Mouse (Mus musculus) CH12.LX (cell line): ENCODE results near the gene Gpr107. TPM values are rescaled to one million over a fixed set of nuclear protein-coding genes. Genes with fewer than 3 reads are reported as not detected.

Source experiments
- DNase-seq: peaks from one replicate; pipeline ENCODE4 v3.0.0-alpha.2; 2013; ENCODE audit errors: extremely low read depth
- H3K27ac ChIP-seq: 2 replicates; pipeline ENCODE4 v1.5.1; 2012; ENCODE audit warnings: low read depth, mild to moderate bottlenecking, control low read depth, moderate library complexity; ENCODE audit not compliant: insufficient read depth
- H3K27me3 ChIP-seq: replicated peaks from 2 replicates; pipeline ENCODE3; 2012; ENCODE audit warnings: inconsistent platforms
- H3K36me3 ChIP-seq, 2 experiments: replicated peaks in 1 of 2; 2 replicates each; pipeline versions ENCODE3 to v1.6.1; 2012; ENCODE audit warnings: inconsistent platforms in 1 of 2, low read length in 1 of 2, mild to moderate bottlenecking in 1 of 2, mixed read lengths in 1 of 2, moderate library complexity in 1 of 2; ENCODE audit not compliant: control insufficient read depth in 1 of 2, insufficient read depth in 1 of 2
- H3K4me1 ChIP-seq, 2 experiments: 2 replicates each; pipeline ENCODE4 v1.6.1; 2012; ENCODE audit warnings: inconsistent platforms in 1 of 2, moderate library complexity in 1 of 2; ENCODE audit not compliant: insufficient read depth in 2 of 2, control insufficient read depth in 1 of 2
- H3K4me2 ChIP-seq: 2 replicates; pipeline ENCODE4 v1.6.1; 2012; ENCODE audit warnings: low read depth, mild to moderate bottlenecking, control low read depth; ENCODE audit not compliant: poor library complexity, insufficient read depth, severe bottlenecking
- H3K4me3 ChIP-seq, 3 experiments: fragments of 150-350 bp in 1 of 3; sonication (generic) in 1 of 3; replicated peaks in 1 of 3; 2 replicates each; pipeline versions ENCODE3 to v1.5.1; 2011 to 2012; ENCODE audit warnings: low read depth in 2 of 3, low read length in 2 of 3, mild to moderate bottlenecking in 2 of 3, moderate library complexity in 2 of 3, control low read depth in 1 of 3, improper control_type of control experiment in 1 of 3, inconsistent platforms in 1 of 3, mixed read lengths in 1 of 3; ENCODE audit not compliant: poor library complexity in 1 of 3
- H3K79me2 ChIP-seq: replicated peaks from 2 replicates; pipeline ENCODE4 v1.6.1; 2012; ENCODE audit warnings: mild to moderate bottlenecking, moderate library complexity; ENCODE audit not compliant: control insufficient read depth, poor library complexity, insufficient read depth, severe bottlenecking; ENCODE audit errors: extremely low read depth
- H3K9ac ChIP-seq: 2 replicates; pipeline ENCODE4 v1.6.1; 2012; ENCODE audit warnings: low read depth, mild to moderate bottlenecking, control low read depth, moderate library complexity; ENCODE audit not compliant: insufficient read depth
- H3K9me3 ChIP-seq: replicated peaks from 2 replicates; pipeline ENCODE3; 2012; ENCODE audit warnings: low read length, inconsistent platforms, mixed read lengths
- CHD2 ChIP-seq: IDR thresholded peaks from 2 replicates; pipeline ENCODE4 v1.6.1; 2011; ENCODE audit warnings: low read length, improper control_type of control experiment
- CTCF ChIP-seq, 2 experiments: IDR thresholded peaks in 1 of 2; conservative IDR thresholded peaks in 1 of 2; 2 replicates each; pipeline ENCODE4 v1.5.1; 2011 to 2012; ENCODE audit warnings: low read depth in 2 of 2, low read length in 2 of 2, improper control_type of control experiment in 1 of 2, inconsistent platforms in 1 of 2, mild to moderate bottlenecking in 1 of 2, moderate library complexity in 1 of 2
- E2F4 ChIP-seq: IDR thresholded peaks from 2 replicates; pipeline ENCODE4 v1.6.1; 2011; ENCODE audit warnings: low read depth, low read length, improper control_type of control experiment; ENCODE audit not compliant: insufficient replicate concordance
- ELF1 ChIP-seq: IDR thresholded peaks from 2 replicates; pipeline ENCODE4 v1.6.1; 2014; ENCODE audit warnings: low read depth, mild to moderate bottlenecking, inconsistent platforms, low read length, improper control_type of control experiment
- EP300 ChIP-seq: IDR thresholded peaks from 2 replicates; pipeline ENCODE4 v1.6.1; 2011; ENCODE audit warnings: low read length, improper control_type of control experiment
- JUN ChIP-seq: IDR thresholded peaks from 2 replicates; pipeline ENCODE4 v1.6.1; 2011; ENCODE audit warnings: low read depth, mild to moderate bottlenecking, low read length, improper control_type of control experiment, moderate library complexity; ENCODE audit not compliant: insufficient read depth
- JUND ChIP-seq: conservative IDR thresholded peaks from 2 replicates; pipeline ENCODE4 v1.6.1; 2011; ENCODE audit warnings: low read depth, low read length, improper control_type of control experiment
- MAFK ChIP-seq: IDR thresholded peaks from 2 replicates; pipeline ENCODE4 v1.6.1; 2011; ENCODE audit warnings: low read length, improper control_type of control experiment; ENCODE audit not compliant: insufficient replicate concordance
- MAX ChIP-seq: IDR thresholded peaks from 2 replicates; pipeline ENCODE4 v1.6.1; 2011; ENCODE audit warnings: low read length, improper control_type of control experiment
- PAX5 ChIP-seq: IDR thresholded peaks from 2 replicates; pipeline ENCODE4 v1.6.1; 2012; ENCODE audit warnings: low read length, inconsistent platforms, mixed read lengths
- POLR2AphosphoS2 ChIP-seq: IDR thresholded peaks from 2 replicates; pipeline ENCODE4 v1.6.1; 2011; ENCODE audit warnings: low read depth, low read length, improper control_type of control experiment
- RAD21 ChIP-seq: IDR thresholded peaks from 2 replicates; pipeline ENCODE4 v1.6.1; 2011; ENCODE audit warnings: low read depth, mild to moderate bottlenecking, low read length, improper control_type of control experiment, moderate library complexity
- SIN3A ChIP-seq: IDR thresholded peaks from 2 replicates; pipeline ENCODE4 v1.6.1; 2012; ENCODE audit warnings: low read length, improper control_type of control experiment, inconsistent platforms
- SMC3 ChIP-seq: IDR thresholded peaks from 2 replicates; pipeline ENCODE4 v1.6.1; 2011; ENCODE audit warnings: low read depth, low read length, improper control_type of control experiment
- TBP ChIP-seq: conservative IDR thresholded peaks from 2 replicates; pipeline ENCODE4 v1.6.1; 2011; ENCODE audit warnings: low read depth, low read length, improper control_type of control experiment
- TCF12 ChIP-seq: IDR thresholded peaks from 2 replicates; pipeline ENCODE4 v1.6.1; 2014; ENCODE audit warnings: low read depth, mild to moderate bottlenecking, inconsistent platforms, low read length, improper control_type of control experiment
- UBTF ChIP-seq: IDR thresholded peaks from 2 replicates; pipeline ENCODE4 v1.6.1; 2012; ENCODE audit warnings: low read depth, mild to moderate bottlenecking, inconsistent platforms, low read length, improper control_type of control experiment, moderate library complexity
- USF1 ChIP-seq: IDR thresholded peaks from 2 replicates; pipeline ENCODE4 v1.6.1; 2014; ENCODE audit warnings: low read depth, mild to moderate bottlenecking, inconsistent platforms, low read length, improper control_type of control experiment
- USF2 ChIP-seq: conservative IDR thresholded peaks from 2 replicates; pipeline ENCODE4 v1.6.1; 2011; ENCODE audit warnings: low read depth, low read length, improper control_type of control experiment
- ZKSCAN1 ChIP-seq: IDR thresholded peaks from 2 replicates; pipeline ENCODE4 v1.6.1; 2012; ENCODE audit warnings: low read depth, inconsistent platforms, low read length, improper control_type of control experiment, borderline replicate concordance
- dilution Hi-C: fragments of 300-500 bp; cut with MboI; formaldehyde crosslinking; loops from 2 replicates; pipeline ENCODE4 v1.14.3; 2020; ENCODE audit warnings: low sequenced_read_pairs; ENCODE audit not compliant: extremely low pct_unique_long_range_greater_than_20kb, extremely low pct_ligation_motif_present
- in situ Hi-C: fragments of 300-500 bp; cut with MboI; formaldehyde crosslinking; loops from 3 replicates; pipeline ENCODE4 v1.14.3; 2019; ENCODE audit warnings: low sequenced_read_pairs, low pct_ligation_motif_present, low pct_unique_long_range_greater_than_20kb, mixed read lengths
- polyA plus RNA-seq: library from polyadenylated mRNA; unstranded; fragments of >175 nt; gene quantifications from 2 replicates; pipeline ENCODE4 v1.2.1, GENCODE M21; 2012; ENCODE audit warnings: low read depth; ENCODE audit not compliant: insufficient read length
- total RNA-seq, 2 experiments: library from RNA; depleted of rRNA; stranded (reverse); fragments of 300-350 nt in 1 of 2; fragments of >200 nt in 1 of 2; gene quantifications; 2 replicates each; pipeline ENCODE4 v1.2.3; 2012 to 2014

The Gpr107 gene
- total and polyA plus RNA-seq, 3 experiments = 19.6 to 27.8 (median 24.6) TPM

DNA sequence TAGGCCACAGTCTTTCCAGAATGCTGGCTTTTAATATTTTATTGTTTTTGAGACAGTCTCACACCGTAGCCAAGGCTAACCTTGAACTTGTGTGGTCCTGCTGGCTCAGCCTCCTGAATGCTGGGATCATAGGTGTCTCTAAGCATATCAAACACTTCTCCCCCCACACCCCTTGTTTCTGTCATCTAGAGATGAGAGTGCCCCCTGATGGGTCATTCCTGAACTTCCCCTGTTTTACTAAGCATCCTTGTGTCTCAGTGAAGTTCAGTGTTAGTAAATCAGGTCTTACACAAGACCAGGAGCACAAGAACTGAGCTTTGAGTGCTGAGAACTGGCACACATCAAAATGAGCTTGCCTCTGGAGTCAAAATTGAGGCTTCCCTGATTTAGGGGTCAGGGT is 31.7 kb downstream of the Gpr107 start:
- H3K27ac ChIP-seq = no peak overlapping the region
- TF ChIP-seq ZKSCAN1 (no peak), CTCF (conservative IDR thresholded peaks at IDR 0.05 in 1 of 2, IDR thresholded peaks at IDR 0.05 in 1 of 2; ENCODE audit: low read depth in 2 of 2, low read length in 2 of 2) (peak in 1 of 2 experiments; percentile 40; a peak in 1 of 4 replicates), USF2 (no peak), SMC3 (peak; percentile 13; the same call in 1 of the 2 replicates), RAD21 (peak; percentile 26)
- DNase-seq = no peak
- in situ Hi-C loops (no loop called here), dilution Hi-C loops (no loop called here)
- no peak overlapping the region for H3K4me3 ChIP-seq
- no peaks in the 10 kb centered on the region for H3K27me3 ChIP-seq
- H3K9ac ChIP-seq = no peak overlapping the region
- no peaks in the 10 kb centered on the region for H3K9me3 ChIP-seq
- no peak overlapping the region for H3K4me2 ChIP-seq
- no peaks in the 10 kb centered on the region for H3K79me2 ChIP-seq
- peaks cover 78 to 95% of the 10 kb centered on the region in 2 experiments for H3K36me3 ChIP-seq
- peaks cover 0 to 14% of the 10 kb centered on the region in 2 experiments; a peak in 1 of 4 replicates for H3K4me1 ChIP-seq

DNA sequence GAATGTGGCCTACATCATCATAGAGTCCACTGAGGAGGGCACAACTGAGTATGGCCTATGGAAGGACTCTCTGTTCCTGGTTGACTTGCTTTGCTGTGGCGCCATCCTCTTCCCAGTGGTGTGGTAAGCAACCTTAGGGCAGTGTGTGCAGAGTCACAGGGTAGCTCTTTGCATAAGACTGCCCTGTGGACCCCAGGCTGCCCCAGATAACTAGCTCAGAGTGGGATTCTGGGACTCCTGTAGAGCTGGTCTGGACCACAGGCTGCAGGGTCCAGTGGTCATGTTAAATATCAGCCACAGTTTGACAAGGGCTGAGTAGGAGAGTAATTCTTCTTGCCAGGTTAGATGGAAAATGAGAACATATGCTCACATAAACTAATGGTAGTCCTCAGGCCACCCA is 36.6 kb downstream of the Gpr107 start:
- H3K4me2 ChIP-seq = no peak overlapping the region
- H3K4me3 ChIP-seq = no peak overlapping the region
- H3K9ac ChIP-seq = no peak overlapping the region
- H3K27me3 ChIP-seq = no peaks in the 10 kb centered on the region
- DNase-seq = no peak
- H3K27ac ChIP-seq = no peak overlapping the region
- dilution Hi-C loops = no loop called here
- TF ChIP-seq JUN = no peak
- TF ChIP-seq, all 38 proteins: peak for 0
- Histone ChIP-seq H3K4me1 (no peaks in the 10 kb centered on the region), H3K36me3 (peaks cover 78 to 92% of the 10 kb centered on the region in 2 experiments), H3K79me2 (no peaks in the 10 kb centered on the region), H3K9me3 (no peaks in the 10 kb centered on the region)
- in situ Hi-C loops = loop anchor here (5.0 kb wide), 1 partner anchor 89 kb away; no protein-coding TSS in a partner anchor

GRCm38 (mm10) chr2:31189654-31190053 is 37.5 kb downstream of the Gpr107 start:
- Histone ChIP-seq H3K27ac (no peak overlapping the region), H3K79me2 (no peaks in the 10 kb centered on the region), H3K4me2 (no peak overlapping the region), H3K4me1 (no peaks in the 10 kb centered on the region), H3K9me3 (no peaks in the 10 kb centered on the region), H3K9ac (no peak overlapping the region), H3K4me3 (no peak overlapping the region), H3K36me3 (peaks cover 72 to 92% of the 10 kb centered on the region in 2 experiments), H3K27me3 (no peaks in the 10 kb centered on the region)
- TF ChIP-seq MAX (no peak), EP300 (no peak), TBP (no peak), USF1 (no peak), PAX5 (no peak), UBTF (no peak), POLR2AphosphoS2 (no peak), MAFK (no peak), USF2 (no peak), RAD21 (no peak), ELF1 (no peak), E2F4 (no peak), JUN (no peak), CHD2 (no peak), JUND (no peak), SIN3A (no peak), TCF12 (no peak)
- DNase-seq = no peak
- in situ Hi-C loops = loop anchor here (5.0 to 10.0 kb wide), 3 partner anchors 88 to 185 kb away; no protein-coding TSS in a partner anchor
- dilution Hi-C loops = no loop called here
